Mouse (Mus musculus): ENCODE results near the gene Gm5128. TPM values are rescaled to one million over a fixed set of nuclear protein-coding genes. Genes with fewer than 3 reads are reported as not detected.

The Gm5128 gene
- polyA plus RNA-seq (2014; fragmentation: Illumina TruSeq; extraction: RNeasy Lipid Tissue Mini Kit (QIAGEN cat#74804); ENCODE audit: low read depth, low replicate concordance): not detected

GRCm38 (mm10) chrX:135372984-135373383 lies at the start of gene Gm5128:
Gm5128 (plus strand) TSS chrX:135373284.

Other genes with a start within 250 kb of the Gm5128 start
- gene Gm15023, start 195.7 kb upstream of the Gm5128 start, polyA plus RNA-seq (2014; fragmentation: Illumina TruSeq; extraction: RNeasy Lipid Tissue Mini Kit (QIAGEN cat#74804); ENCODE audit: low read depth, low replicate concordance): not detected
- gene Tceal6, start 162.6 kb upstream of the Gm5128 start, polyA plus RNA-seq (2014; fragmentation: Illumina TruSeq; extraction: RNeasy Lipid Tissue Mini Kit (QIAGEN cat#74804); ENCODE audit: low read depth, low replicate concordance): not detected
- not detected for gene Pramel3, start 71.0 kb upstream of the Gm5128 start, polyA plus RNA-seq (2014; fragmentation: Illumina TruSeq; extraction: RNeasy Lipid Tissue Mini Kit (QIAGEN cat#74804); ENCODE audit: low read depth, low replicate concordance)
- gene Gm7903, start 60.6 kb downstream of the Gm5128 start, polyA plus RNA-seq (2014; fragmentation: Illumina TruSeq; extraction: RNeasy Lipid Tissue Mini Kit (QIAGEN cat#74804); ENCODE audit: low read depth, low replicate concordance): not detected
- not detected for gene AV320801, start 121.3 kb downstream of the Gm5128 start, polyA plus RNA-seq (2014; fragmentation: Illumina TruSeq; extraction: RNeasy Lipid Tissue Mini Kit (QIAGEN cat#74804); ENCODE audit: low read depth, low replicate concordance)
- not detected for gene Nxf7, start 225.5 kb downstream of the Gm5128 start, polyA plus RNA-seq (2014; fragmentation: Illumina TruSeq; extraction: RNeasy Lipid Tissue Mini Kit (QIAGEN cat#74804); ENCODE audit: low read depth, low replicate concordance)

Data from heart, adult 10 weeks (tissue).